Mouse (Mus musculus) limb, embryonic 11.5 days (tissue): ENCODE data around the gene Npas2. TPM values are rescaled to one million over a fixed set of nuclear protein-coding genes. Genes with fewer than 3 reads are reported as not detected.

ENCODE experiments used
- ATAC-seq: fragments of 200-750 bp; cut with Nextera tagmentation; 2 replicates; pipeline ENCODE4 v1.8.0; 2017; ENCODE audit warnings: low read depth; ENCODE audit not compliant: insufficient number of reproducible peaks, low FRiP score, low TSS enrichment
- DNase-seq: peaks from one replicate; pipeline ENCODE4 v3.0.0-alpha.2; 2015; ENCODE audit warnings: low spot score
- H3K27ac ChIP-seq: fragments of 300-500 bp; sonication (generic); replicated peaks from 2 replicates; pipeline ENCODE4 v1.5.1; 2014; ENCODE audit warnings: low read depth, mild to moderate bottlenecking, low read length
- H3K27me3 ChIP-seq: fragments of 300-500 bp; sonication (generic); 2 replicates; pipeline ENCODE4 v1.6.1; 2014; ENCODE audit warnings: mild to moderate bottlenecking, low read length, mixed read lengths; ENCODE audit not compliant: control insufficient read depth, insufficient read depth
- H3K36me3 ChIP-seq: fragments of 300-500 bp; sonication (generic); 2 replicates; pipeline ENCODE4 v1.6.1; 2014; ENCODE audit warnings: mild to moderate bottlenecking, low read length, moderate library complexity, mixed read lengths; ENCODE audit not compliant: control insufficient read depth, insufficient read depth
- H3K4me1 ChIP-seq: fragments of 300-500 bp; sonication (generic); 2 replicates; pipeline ENCODE4 v1.6.1; 2014; ENCODE audit warnings: low read length, mixed read lengths; ENCODE audit not compliant: control insufficient read depth, insufficient read depth
- H3K4me2 ChIP-seq: fragments of 300-500 bp; sonication (generic); 2 replicates; pipeline ENCODE4 v1.6.1; 2014; ENCODE audit warnings: low read depth, mild to moderate bottlenecking, moderate library complexity; ENCODE audit not compliant: severe bottlenecking
- H3K4me3 ChIP-seq: fragments of 300-500 bp; sonication (generic); 2 replicates; pipeline ENCODE4 v1.5.1; 2014; ENCODE audit warnings: low read depth, low read length
- H3K9ac ChIP-seq: fragments of 300-500 bp; sonication (generic); 2 replicates; pipeline ENCODE4 v1.6.1; 2014; ENCODE audit warnings: mild to moderate bottlenecking, low read length
- H3K9me3 ChIP-seq: fragments of 300-500 bp; sonication (generic); 2 replicates; pipeline ENCODE4 v1.6.1; 2016; ENCODE audit warnings: low read length; ENCODE audit not compliant: control insufficient read depth
- WGBS: fragments of 180-500 bp; shearing (Covaris S2); extraction: QIAGEN DNeasy Blood & Tissue Kit; methylation state at CpG from one replicate; pipeline ENCODE4 v1.1.7; 2014; 5-methylcytosine and 5-hydroxymethylcytosine counted together
- polyA plus RNA-seq: library from polyadenylated mRNA; unstranded; fragments of >200 nt; fragmentation: Nextera tagmentation; extraction: Ambion mirVana; gene quantifications from 2 replicates; pipeline ENCODE4 v1.2.1, GENCODE M21; 2014

Npas2 gene
- polyA plus RNA-seq, 1 experiment from 2014 or later, result 0.03 TPM

DNA sequence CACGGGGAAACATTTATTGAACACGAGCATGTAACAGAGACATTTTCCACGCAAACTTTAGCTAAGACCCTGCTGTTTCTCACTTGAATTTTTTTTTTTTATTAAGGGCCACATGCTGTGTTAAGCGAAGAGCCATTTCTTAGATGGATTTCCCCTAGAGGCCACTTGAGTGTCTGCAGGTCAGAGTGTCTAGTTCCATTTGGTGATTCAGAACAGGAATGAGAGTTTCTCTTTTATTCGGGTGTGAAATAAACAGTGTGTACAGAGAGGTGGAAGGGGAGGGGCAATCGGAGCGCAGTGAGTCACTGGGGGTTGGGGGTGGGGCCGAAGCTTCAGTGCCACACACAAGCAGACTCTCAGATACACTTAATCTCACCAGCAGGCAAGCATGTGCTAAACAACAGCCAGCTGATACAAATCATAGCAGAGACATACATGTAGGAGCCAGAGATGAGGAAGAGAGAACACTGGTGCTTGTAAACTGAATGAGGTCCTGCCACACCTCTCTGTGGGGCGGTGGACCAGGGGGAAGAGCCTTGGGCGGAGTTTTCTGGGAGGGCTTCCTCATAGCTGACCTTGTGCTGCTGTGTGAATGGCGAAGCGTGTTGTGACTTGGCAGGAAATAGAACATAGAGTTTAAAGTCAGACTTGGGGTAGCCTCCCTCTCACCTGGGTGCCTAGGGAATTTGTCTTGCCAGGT lies 3.3 kb downstream of the Npas2 start:
- H3K4me3 ChIP-seq, result no peak overlapping the region

DNA sequence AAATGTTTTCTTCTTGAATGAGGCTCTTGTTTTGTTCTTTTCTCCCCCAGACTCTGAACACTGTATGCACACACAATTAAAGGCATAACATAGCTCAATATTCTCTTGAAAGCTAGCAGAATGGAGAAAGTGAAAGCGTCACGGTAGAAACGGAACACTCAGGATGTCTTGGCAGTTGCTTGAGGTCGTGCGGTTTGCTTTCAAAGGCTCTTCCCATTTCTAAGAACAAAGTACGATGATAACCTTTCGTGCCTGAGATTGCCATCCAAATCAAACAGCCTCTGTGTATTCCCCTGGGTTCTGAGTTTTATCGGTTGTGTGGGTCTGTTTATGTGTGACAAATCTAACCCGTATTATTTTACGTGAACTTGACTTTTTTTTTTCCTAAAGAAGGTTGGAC lies 11.5 kb downstream of the Npas2 start:
- 89% methylated on average over 10 of the region's 10 CpGs for WGBS

More for the DNA sequence above, 3.3 kb downstream of the Npas2 start:
- Histone ChIP-seq H3K4me1 (peaks cover 12% of the 10 kb centered on the region), H3K27ac (no peak overlapping the region), H3K36me3 (no peaks in the 10 kb centered on the region), H3K4me2 (no peak overlapping the region), H3K27me3 (peaks cover 42% of the 10 kb centered on the region), H3K9ac (no peak overlapping the region), H3K9me3 (no peaks in the 10 kb centered on the region)
- 58% methylated on average over 12 of the region's 12 CpGs for WGBS
- DNase-seq (no peak), ATAC-seq (no peak)

DNA sequence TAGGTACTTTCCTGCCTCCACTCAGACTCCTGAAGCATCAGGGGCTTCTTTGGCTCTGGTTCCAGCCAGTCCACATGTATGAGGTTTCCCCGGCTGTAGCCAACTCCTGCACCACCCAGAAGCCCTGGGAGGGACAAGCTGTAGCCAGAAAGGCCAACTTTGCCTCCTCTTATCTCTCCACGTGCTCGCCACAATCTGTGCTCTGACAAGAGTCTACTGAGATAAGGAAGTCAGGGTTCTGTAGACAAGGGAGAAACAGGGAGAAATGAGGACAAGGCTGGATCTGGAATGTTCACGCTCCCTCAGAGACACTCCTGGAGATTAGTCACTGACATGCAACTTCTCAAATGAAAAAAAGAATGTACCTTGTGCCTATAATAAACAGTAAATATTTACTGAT lies 12.2 kb downstream of the Npas2 start:
- H3K4me2 ChIP-seq, result no peak overlapping the region
- 79% methylated on average over 4 of the region's 4 CpGs for WGBS
- H3K4me3 ChIP-seq, result no peak overlapping the region
- no peak overlapping the region for H3K9ac ChIP-seq
- no peaks in the 10 kb centered on the region for H3K9me3 ChIP-seq
- no peaks in the 10 kb centered on the region for H3K36me3 ChIP-seq
- no peaks in the 10 kb centered on the region for H3K4me1 ChIP-seq
- DNase-seq (no peak), ATAC-seq (no peak)
- H3K27me3 ChIP-seq, result no peaks in the 10 kb centered on the region
- no peak overlapping the region for H3K27ac ChIP-seq

More for the DNA sequence above, 11.5 kb downstream of the Npas2 start:
- H3K4me1 ChIP-seq, result no peaks in the 10 kb centered on the region
- no peak overlapping the region for H3K27ac ChIP-seq
- H3K27me3 ChIP-seq, result no peaks in the 10 kb centered on the region
- H3K4me3 ChIP-seq, result no peak overlapping the region
- H3K9ac ChIP-seq, result no peak overlapping the region
- no peak for ATAC-seq
- no peak for DNase-seq
- H3K4me2 ChIP-seq, result no peak overlapping the region
- H3K9me3 ChIP-seq, result no peaks in the 10 kb centered on the region
- H3K36me3 ChIP-seq, result no peaks in the 10 kb centered on the region

DNA sequence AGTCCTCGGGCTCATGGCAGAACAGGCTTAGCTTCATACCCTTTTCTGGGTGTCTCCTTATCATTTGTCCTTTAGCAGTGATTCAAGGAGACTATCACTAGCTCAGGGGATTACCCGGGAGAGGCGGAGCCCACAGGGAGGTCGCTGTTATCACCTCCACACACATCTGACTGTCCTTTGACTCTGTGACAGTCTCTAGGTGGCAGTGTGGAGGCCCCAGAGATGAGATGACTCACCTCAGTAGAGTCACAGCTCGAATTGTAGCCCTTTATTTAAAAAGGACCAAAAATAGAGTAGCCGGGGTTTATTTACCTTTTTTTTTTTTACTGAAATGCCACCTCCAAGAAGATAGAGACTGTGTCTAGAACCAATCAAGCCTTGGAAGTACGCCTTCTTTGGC lies 13.4 kb downstream of the Npas2 start:
- Histone ChIP-seq H3K36me3 (no peaks in the 10 kb centered on the region), H3K27me3 (no peaks in the 10 kb centered on the region), H3K27ac (no peak overlapping the region), H3K9me3 (no peaks in the 10 kb centered on the region), H3K4me1 (no peaks in the 10 kb centered on the region), H3K4me2 (no peak overlapping the region), H3K4me3 (no peak overlapping the region), H3K9ac (no peak overlapping the region)
- WGBS, result 36% methylated on average over 7 of the region's 7 CpGs
- no peak for DNase-seq
- ATAC-seq, result no peak

DNA sequence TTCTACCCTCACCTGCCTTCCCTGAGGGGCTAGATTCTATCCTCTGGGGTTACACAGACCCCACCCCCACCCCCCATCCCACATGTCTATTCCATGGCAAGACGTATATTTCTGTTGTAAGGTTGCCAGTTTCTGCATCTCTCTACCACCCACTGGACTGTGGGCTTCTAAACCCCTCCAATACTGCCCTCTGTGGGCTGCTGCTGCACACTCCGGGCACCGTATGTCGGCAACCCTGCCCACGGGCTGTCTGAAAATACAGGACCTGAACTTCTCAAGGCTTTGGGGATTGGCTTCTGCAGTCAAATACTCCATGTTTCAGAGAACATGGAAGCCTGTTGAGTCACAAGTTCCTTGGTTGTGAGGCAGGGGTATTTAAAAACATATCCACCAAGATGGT lies 17.4 kb downstream of the Npas2 start:
- no peaks in the 10 kb centered on the region for H3K27me3 ChIP-seq
- 0 out of 2 replicates have a peak overlapping the region, but pooled peaks have one; percentile 2 for H3K4me2 ChIP-seq
- no peak overlapping the region for H3K9ac ChIP-seq
- WGBS, result 78% methylated on average over 5 of the region's 5 CpGs
- no peak for DNase-seq
- H3K9me3 ChIP-seq, result no peaks in the 10 kb centered on the region
- no peak overlapping the region for H3K27ac ChIP-seq
- no peak for ATAC-seq
- no peak overlapping the region for H3K4me3 ChIP-seq
- H3K4me1 ChIP-seq, result no peaks in the 10 kb centered on the region
- H3K36me3 ChIP-seq, result no peaks in the 10 kb centered on the region

DNA sequence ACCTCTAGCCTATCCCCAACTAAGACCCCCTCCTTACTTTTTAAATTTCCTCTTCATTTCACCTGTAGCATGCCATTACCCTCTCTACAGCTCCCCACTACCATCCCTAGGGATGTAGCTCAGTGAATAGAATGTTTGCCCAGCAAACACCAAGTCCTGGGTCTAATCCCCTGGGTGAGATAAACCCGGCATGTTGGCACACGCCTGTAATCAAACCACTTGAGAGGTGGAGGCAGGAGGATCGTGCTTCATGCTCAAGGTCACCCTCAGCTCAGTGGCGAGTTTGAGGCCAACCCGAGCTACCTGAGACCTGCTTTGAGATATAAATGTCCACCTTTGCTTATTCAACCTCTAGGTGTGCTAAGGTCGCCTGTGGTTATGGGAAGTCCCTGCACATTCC lies 19.5 kb downstream of the Npas2 start:
- H3K4me2 ChIP-seq, result no peak overlapping the region
- no peaks in the 10 kb centered on the region for H3K36me3 ChIP-seq
- no peak overlapping the region for H3K4me3 ChIP-seq
- H3K27me3 ChIP-seq, result no peaks in the 10 kb centered on the region
- H3K9ac ChIP-seq, result no peak overlapping the region
- DNase-seq, result no peak
- H3K9me3 ChIP-seq, result no peaks in the 10 kb centered on the region
- ATAC-seq, result no peak
- WGBS, result 85% methylated on average over 6 of the region's 6 CpGs
- H3K27ac ChIP-seq, result no peak overlapping the region
- no peaks in the 10 kb centered on the region for H3K4me1 ChIP-seq

DNA sequence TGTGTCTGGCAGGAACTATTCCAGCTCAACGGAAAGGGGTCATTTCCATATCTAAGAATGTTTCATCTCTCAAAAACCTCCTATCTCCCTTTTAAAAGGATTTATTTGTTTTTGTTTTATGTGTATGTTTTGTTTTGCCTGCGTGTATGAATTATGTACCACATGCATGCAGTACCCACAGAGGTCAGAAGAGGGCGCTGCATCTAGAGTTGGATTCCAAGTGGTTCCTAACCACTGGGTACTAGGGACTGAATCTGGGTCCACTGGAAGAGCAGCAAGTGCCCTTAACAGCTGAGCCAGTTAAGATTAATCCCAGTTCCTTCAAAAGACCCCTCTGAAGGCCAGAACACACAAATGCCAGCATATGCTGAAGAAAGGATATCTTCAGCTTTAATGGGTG lies 24.1 kb downstream of the Npas2 start:
- ATAC-seq (no peak), DNase-seq (peak; percentile 24)
- Histone ChIP-seq H3K27ac (no peak overlapping the region), H3K4me3 (no peak overlapping the region), H3K9ac (no peak overlapping the region), H3K4me2 (no peak overlapping the region), H3K36me3 (no peaks in the 10 kb centered on the region), H3K27me3 (no peaks in the 10 kb centered on the region), H3K4me1 (no peaks in the 10 kb centered on the region), H3K9me3 (no peaks in the 10 kb centered on the region)
- 81% methylated on average over 3 of the region's 3 CpGs for WGBS

DNA sequence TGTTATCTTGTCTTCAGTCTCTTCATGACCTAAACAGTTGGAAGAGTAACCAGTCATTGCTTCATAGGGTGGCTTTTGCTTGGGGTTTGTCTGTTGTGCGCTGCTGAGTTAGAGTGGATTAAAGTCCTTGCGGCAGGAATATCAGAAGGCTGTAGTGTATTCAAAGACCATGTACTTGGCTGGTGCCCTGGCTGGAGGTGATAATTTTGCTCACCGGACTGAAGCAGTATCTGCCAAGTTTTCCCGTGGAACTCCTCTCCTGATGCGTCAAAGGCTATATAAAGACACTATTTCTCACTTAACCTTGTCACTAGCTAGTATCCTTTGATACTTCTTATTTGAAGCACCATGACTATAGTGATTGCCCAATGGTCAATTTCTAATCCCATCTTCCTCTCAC lies 34.9 kb downstream of the Npas2 start:
- 94% methylated on average over 5 of the region's 5 CpGs for WGBS
- no peak overlapping the region for H3K9ac ChIP-seq
- DNase-seq, result no peak
- no peaks in the 10 kb centered on the region for H3K36me3 ChIP-seq
- no peaks in the 10 kb centered on the region for H3K4me1 ChIP-seq
- no peak overlapping the region for H3K27ac ChIP-seq
- H3K27me3 ChIP-seq, result no peaks in the 10 kb centered on the region
- no peak overlapping the region for H3K4me3 ChIP-seq
- ATAC-seq, result no peak
- no peaks in the 10 kb centered on the region for H3K9me3 ChIP-seq
- H3K4me2 ChIP-seq, result no peak overlapping the region

DNA sequence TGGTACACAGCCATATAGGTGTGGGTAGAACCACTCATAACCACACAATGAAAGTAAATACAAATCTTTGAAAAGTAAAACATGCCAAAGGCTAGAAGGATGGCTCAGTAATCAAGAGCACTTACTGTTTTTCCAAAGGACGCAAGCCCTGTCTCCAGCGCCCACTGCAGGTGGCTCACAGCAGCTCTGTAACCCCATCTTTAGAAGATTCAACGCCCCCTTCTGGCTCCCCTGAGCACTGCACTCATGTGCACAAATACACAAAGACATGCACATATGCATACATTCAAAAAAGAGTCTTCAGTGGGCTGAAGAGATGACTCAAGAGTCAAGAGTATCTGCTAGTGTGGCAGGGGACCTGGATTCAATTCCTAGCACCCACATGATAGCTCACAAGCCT lies 36.5 kb downstream of the Npas2 start:
- Histone ChIP-seq H3K4me1 (no peaks in the 10 kb centered on the region), H3K4me3 (no peak overlapping the region), H3K27me3 (no peaks in the 10 kb centered on the region), H3K27ac (no peak overlapping the region), H3K9ac (no peak overlapping the region), H3K36me3 (no peaks in the 10 kb centered on the region), H3K9me3 (no peaks in the 10 kb centered on the region), H3K4me2 (no peak overlapping the region)
- WGBS, result 68% methylated on average over 3 of the region's 3 CpGs
- DNase-seq, result no peak
- ATAC-seq, result no peak
